Mouse (Mus musculus): ENCODE measurements around the gene Psmd4. TPM values are rescaled to one million over a fixed set of nuclear protein-coding genes. Genes with fewer than 3 reads are reported as not detected.

Psmd4 gene
- polyA plus RNA-seq, 1 experiment from 2014 or later = 328 TPM

Other genes starting within 250 kb of the Psmd4 start
- 23.8 and 24.3 TPM in 2 replicates for gene Pogz, start 205.0 kb downstream of the Psmd4 start, polyA plus RNA-seq (2014; fragmentation: Nextera tagmentation; extraction: Ambion mirVana)
- 357 and 379 TPM in 2 replicates for gene Psmb4, start 155.7 kb downstream of the Psmd4 start, polyA plus RNA-seq (2014; fragmentation: Nextera tagmentation; extraction: Ambion mirVana)
- gene Selenbp1, start 109.6 kb downstream of the Psmd4 start, polyA plus RNA-seq (2014; fragmentation: Nextera tagmentation; extraction: Ambion mirVana) = 6.9 and 7.4 TPM in 2 replicates
- 6.0 and 8.9 TPM in 2 replicates for gene Rfx5, start 88.5 kb downstream of the Psmd4 start, polyA plus RNA-seq (2014; fragmentation: Nextera tagmentation; extraction: Ambion mirVana)
- 22.1 and 24.4 TPM in 2 replicates for gene Pi4kb, start 67.9 kb downstream of the Psmd4 start, polyA plus RNA-seq (2014; fragmentation: Nextera tagmentation; extraction: Ambion mirVana)
- gene Zfp687, start 27.2 kb downstream of the Psmd4 start, polyA plus RNA-seq (2014; fragmentation: Nextera tagmentation; extraction: Ambion mirVana) = 21.2 and 29.6 TPM in 2 replicates
- gene Pip5k1a, start 64.3 kb upstream of the Psmd4 start, polyA plus RNA-seq (2014; fragmentation: Nextera tagmentation; extraction: Ambion mirVana) = 14.1 and 15.0 TPM in 2 replicates
- gene Vps72, start 68.4 kb upstream of the Psmd4 start, polyA plus RNA-seq (2014; fragmentation: Nextera tagmentation; extraction: Ambion mirVana) = 232 and 236 TPM in 2 replicates
- gene Tmod4, start 81.9 kb upstream of the Psmd4 start, polyA plus RNA-seq (2014; fragmentation: Nextera tagmentation; extraction: Ambion mirVana) = 0.68 and 1.1 TPM in 2 replicates
- 83.2 and 84.9 TPM in 2 replicates for gene Scnm1, start 91.4 kb upstream of the Psmd4 start, polyA plus RNA-seq (2014; fragmentation: Nextera tagmentation; extraction: Ambion mirVana)
- 12.5 and 19.3 TPM in 2 replicates for gene Lysmd1, start 91.5 kb upstream of the Psmd4 start, polyA plus RNA-seq (2014; fragmentation: Nextera tagmentation; extraction: Ambion mirVana)
- 1.7 and 2.1 TPM in 2 replicates for gene Tnfaip8l2, start 99.7 kb upstream of the Psmd4 start, polyA plus RNA-seq (2014; fragmentation: Nextera tagmentation; extraction: Ambion mirVana)
- gene Sema6c, start 117.8 kb upstream of the Psmd4 start, polyA plus RNA-seq (2014; fragmentation: Nextera tagmentation; extraction: Ambion mirVana) = 22.6 and 27.0 TPM in 2 replicates
- 6.1 and 9.7 TPM in 2 replicates for gene Gabpb2, start 175.3 kb upstream of the Psmd4 start, polyA plus RNA-seq (2014; fragmentation: Nextera tagmentation; extraction: Ambion mirVana)
- 110 and 117 TPM in 2 replicates for gene Cdc42se1, start 186.1 kb upstream of the Psmd4 start, polyA plus RNA-seq (2014; fragmentation: Nextera tagmentation; extraction: Ambion mirVana)
- gene Mllt11, start 189.6 kb upstream of the Psmd4 start, polyA plus RNA-seq (2014; fragmentation: Nextera tagmentation; extraction: Ambion mirVana) = 171 and 203 TPM in 2 replicates
- 0.21 TPM in 1 of 2 replicates, not detected in the other for gene Gm128, start 199.0 kb upstream of the Psmd4 start, polyA plus RNA-seq (2014; fragmentation: Nextera tagmentation; extraction: Ambion mirVana)
- gene Bnipl, start 208.6 kb upstream of the Psmd4 start, polyA plus RNA-seq (2014; fragmentation: Nextera tagmentation; extraction: Ambion mirVana) = 0.61 and 0.73 TPM in 2 replicates
- gene Mindy1, start 238.7 kb upstream of the Psmd4 start, polyA plus RNA-seq (2014; fragmentation: Nextera tagmentation; extraction: Ambion mirVana) = 42.2 and 46.5 TPM in 2 replicates
- gene Prune1, start 239.5 kb upstream of the Psmd4 start, polyA plus RNA-seq (2014; fragmentation: Nextera tagmentation; extraction: Ambion mirVana) = 31.0 and 31.3 TPM in 2 replicates

All from hindbrain, embryonic 11.5 days (tissue).